Mouse (Mus musculus) heart, embryonic 13.5 days (tissue): ENCODE results near the gene Erbin. TPM values are rescaled to one million over a fixed set of nuclear protein-coding genes. Genes with fewer than 3 reads are reported as not detected.

ENCODE experiments used
- ATAC-seq: fragments of 200-750 bp; cut with Nextera tagmentation; 2 replicates; pipeline ENCODE4 v1.8.0; 2017; ENCODE audit warnings: moderate TSS enrichment; ENCODE audit not compliant: insufficient number of reproducible peaks, low FRiP score, low TSS enrichment; ENCODE audit errors: extremely low read depth
- H3K27ac ChIP-seq: fragments of 300-500 bp; sonication (generic); replicated peaks from 2 replicates; pipeline ENCODE4 v1.5.1; 2015; ENCODE audit warnings: moderate library complexity, mild to moderate bottlenecking, inconsistent platforms
- H3K27me3 ChIP-seq: fragments of 300-500 bp; sonication (generic); replicated peaks from 2 replicates; pipeline ENCODE4 v1.6.1; 2015; ENCODE audit warnings: mild to moderate bottlenecking, inconsistent platforms
- H3K36me3 ChIP-seq: fragments of 300-500 bp; sonication (generic); 2 replicates; pipeline ENCODE4 v1.6.1; 2015; ENCODE audit warnings: mild to moderate bottlenecking, inconsistent platforms
- H3K4me1 ChIP-seq: fragments of 300-500 bp; sonication (generic); 2 replicates; pipeline ENCODE4 v1.6.1; 2015; ENCODE audit warnings: inconsistent platforms
- H3K4me2 ChIP-seq: fragments of 300-500 bp; sonication (generic); 2 replicates; pipeline ENCODE4 v1.6.1; 2015; ENCODE audit warnings: inconsistent platforms, mild to moderate bottlenecking, moderate library complexity
- H3K4me3 ChIP-seq: fragments of 300-500 bp; sonication (generic); 2 replicates; pipeline ENCODE4 v1.5.1; 2015; ENCODE audit warnings: moderate library complexity, mild to moderate bottlenecking, inconsistent platforms
- H3K9ac ChIP-seq: fragments of 300-500 bp; sonication (generic); 2 replicates; pipeline ENCODE4 v1.6.1; 2015; ENCODE audit warnings: inconsistent platforms, mild to moderate bottlenecking, moderate library complexity
- H3K9me3 ChIP-seq: fragments of 300-500 bp; sonication (generic); 2 replicates; pipeline ENCODE4 v1.6.1; 2016; ENCODE audit warnings: inconsistent platforms
- WGBS: fragments of 180-500 bp; shearing (Covaris S2); methylation state at CpG from one replicate; pipeline ENCODE4 v1.1.7; 2015; ENCODE audit warnings: mixed read lengths; 5-methylcytosine and 5-hydroxymethylcytosine counted together
- polyA plus RNA-seq: library from polyadenylated mRNA; unstranded; fragments of >200 nt; fragmentation: Nextera tagmentation; extraction: Ambion mirVana; gene quantifications from 2 replicates; pipeline ENCODE4 v1.2.1, GENCODE M21; 2015

Erbin gene
- polyA plus RNA-seq, 1 experiment from 2014 or later, result 10.0 TPM

DNA sequence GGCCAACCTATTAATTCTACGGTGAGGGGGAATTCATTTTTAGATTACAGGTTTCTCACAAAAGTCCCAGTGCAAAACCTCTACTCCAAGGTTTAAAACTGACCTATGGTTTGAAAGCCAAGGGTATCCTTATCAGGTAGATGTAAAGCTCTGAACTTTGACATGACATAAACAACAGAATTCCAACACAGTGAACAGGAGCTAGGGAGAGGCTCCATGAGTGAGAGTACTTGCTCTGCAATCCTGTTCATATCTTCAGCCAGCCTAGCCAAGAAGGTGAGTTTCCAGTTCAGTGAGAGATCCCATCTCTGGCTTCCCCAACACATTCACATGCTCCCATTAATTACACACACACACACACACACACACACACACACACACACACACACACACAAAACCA is 9.7 kb downstream of the Erbin start:
- H3K9me3 ChIP-seq, result no peaks in the 10 kb centered on the region
- no peak for ATAC-seq
- no peaks in the 10 kb centered on the region for H3K27me3 ChIP-seq
- no peaks in the 10 kb centered on the region for H3K36me3 ChIP-seq
- WGBS, result 84% methylated on average over 1 of the region's 1 CpGs
- no peak overlapping the region for H3K9ac ChIP-seq
- H3K4me1 ChIP-seq, result peaks cover 32% of the 10 kb centered on the region
- H3K27ac ChIP-seq, result no peak overlapping the region
- H3K4me3 ChIP-seq, result no peak overlapping the region
- no peak overlapping the region for H3K4me2 ChIP-seq

DNA sequence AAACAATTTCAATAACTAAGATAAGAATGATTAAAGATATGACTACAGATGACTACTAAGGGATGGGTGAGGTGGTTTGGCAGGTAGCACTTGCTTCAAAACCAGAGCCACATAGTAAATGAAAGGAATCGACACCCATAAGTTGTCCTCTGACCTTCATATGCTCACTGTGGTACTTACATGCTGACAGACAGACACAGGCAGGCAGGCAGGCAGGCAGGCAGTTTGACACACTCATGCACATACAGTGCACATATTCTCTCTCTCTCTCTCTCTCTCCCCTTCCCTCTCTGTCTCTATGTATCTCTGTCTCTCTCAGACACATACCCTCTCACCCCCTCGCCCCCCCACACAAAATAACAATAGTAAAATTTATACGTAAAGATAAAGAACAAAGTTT is 10.4 kb downstream of the Erbin start:
- Histone ChIP-seq H3K27me3 (no peaks in the 10 kb centered on the region), H3K27ac (no peak overlapping the region), H3K9me3 (no peaks in the 10 kb centered on the region), H3K4me2 (no peak overlapping the region), H3K36me3 (no peaks in the 10 kb centered on the region), H3K9ac (0 out of 2 replicates have a peak overlapping the region, but pooled peaks have one; percentile 10), H3K4me3 (no peak overlapping the region), H3K4me1 (peaks cover 30% of the 10 kb centered on the region)
- WGBS, result 60% methylated on average over 3 of the region's 3 CpGs
- no peak for ATAC-seq

DNA sequence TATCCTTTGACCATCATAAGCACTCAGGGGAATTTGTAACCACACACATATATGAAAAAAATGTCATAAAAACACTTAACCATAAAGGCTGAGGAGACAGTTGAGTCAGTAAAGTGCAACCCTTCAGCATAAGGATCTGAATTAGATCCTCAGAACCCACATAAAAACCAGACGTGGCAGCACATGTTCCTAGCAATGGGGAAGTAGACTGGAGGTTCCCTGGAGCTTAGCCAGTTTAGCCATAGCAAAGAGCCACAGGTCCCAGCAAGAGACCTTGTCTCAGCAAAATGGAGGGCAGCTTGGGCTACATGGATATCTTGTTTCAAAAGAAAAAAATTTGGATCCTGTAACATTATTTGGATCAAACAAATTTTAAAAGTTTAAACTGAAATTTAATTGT is 20.3 kb downstream of the Erbin start:
- 83% methylated on average over 1 of the region's 1 CpGs for WGBS
- H3K27me3 ChIP-seq, result no peaks in the 10 kb centered on the region
- no peak overlapping the region for H3K4me2 ChIP-seq
- H3K27ac ChIP-seq, result no peak overlapping the region
- H3K36me3 ChIP-seq, result peaks cover 15% of the 10 kb centered on the region
- no peak overlapping the region for H3K9ac ChIP-seq
- H3K4me1 ChIP-seq, result no peaks in the 10 kb centered on the region
- no peak overlapping the region for H3K4me3 ChIP-seq
- H3K9me3 ChIP-seq, result 0 out of 2 replicates have a peak, but pooled peaks cover 4% of the 10 kb centered on the region
- ATAC-seq, result no peak

DNA sequence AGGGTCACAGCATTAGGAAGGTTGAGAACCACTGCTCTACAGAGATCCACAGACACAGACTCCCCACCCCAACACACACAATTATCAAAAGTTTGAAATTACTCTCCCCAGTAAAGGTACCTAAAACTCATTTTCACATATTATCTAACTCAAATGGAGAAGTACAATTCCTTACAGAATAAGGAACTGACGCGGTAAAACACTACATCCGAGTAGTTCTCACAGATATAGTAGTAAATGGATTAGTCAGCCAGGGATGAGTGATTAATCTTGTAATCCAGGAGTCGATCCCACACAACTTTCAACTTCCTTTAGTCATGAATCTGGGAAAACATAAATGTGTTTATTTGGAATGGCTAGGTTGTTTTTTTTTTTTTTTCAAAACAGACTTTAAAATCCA is 22.7 kb downstream of the Erbin start:
- Histone ChIP-seq H3K9me3 (0 out of 2 replicates have a peak, but pooled peaks cover 4% of the 10 kb centered on the region), H3K4me1 (peaks cover 4% of the 10 kb centered on the region; the same call in 1 of the 2 replicates), H3K9ac (no peak overlapping the region), H3K27ac (no peak overlapping the region), H3K27me3 (no peaks in the 10 kb centered on the region), H3K36me3 (peaks cover 15% of the 10 kb centered on the region), H3K4me2 (no peak overlapping the region), H3K4me3 (no peak overlapping the region)
- ATAC-seq, result no peak
- WGBS, result 88% methylated on average over 4 of the region's 4 CpGs

DNA sequence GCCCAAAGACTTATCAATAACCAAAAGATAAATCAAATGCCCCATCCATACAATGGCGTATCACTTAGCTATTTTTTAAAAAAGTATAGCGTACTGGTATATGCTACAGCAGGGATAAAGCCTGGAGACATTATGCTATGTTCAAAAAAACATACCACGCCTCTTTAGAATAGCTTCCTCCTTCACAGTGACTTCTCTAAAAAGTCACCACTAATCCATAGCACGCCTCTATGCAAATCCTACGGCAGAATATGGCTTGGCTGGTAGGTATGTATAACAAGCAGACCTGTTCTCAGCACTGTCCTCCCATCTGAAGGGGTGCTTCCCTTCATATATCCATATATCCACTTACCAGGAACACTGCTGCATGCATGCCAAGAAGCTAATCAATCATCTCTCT is 27.2 kb downstream of the Erbin start:
- WGBS, result 91% methylated on average over 5 of the region's 5 CpGs
- H3K27me3 ChIP-seq, result no peaks in the 10 kb centered on the region
- peaks cover 13% of the 10 kb centered on the region for H3K36me3 ChIP-seq
- H3K4me1 ChIP-seq, result peaks cover 26% of the 10 kb centered on the region
- H3K4me3 ChIP-seq, result no peak overlapping the region
- H3K9me3 ChIP-seq, result 0 out of 2 replicates have a peak, but pooled peaks cover 4% of the 10 kb centered on the region
- no peak overlapping the region for H3K9ac ChIP-seq
- ATAC-seq, result no peak
- no peak overlapping the region for H3K4me2 ChIP-seq
- H3K27ac ChIP-seq, result no peak overlapping the region

DNA sequence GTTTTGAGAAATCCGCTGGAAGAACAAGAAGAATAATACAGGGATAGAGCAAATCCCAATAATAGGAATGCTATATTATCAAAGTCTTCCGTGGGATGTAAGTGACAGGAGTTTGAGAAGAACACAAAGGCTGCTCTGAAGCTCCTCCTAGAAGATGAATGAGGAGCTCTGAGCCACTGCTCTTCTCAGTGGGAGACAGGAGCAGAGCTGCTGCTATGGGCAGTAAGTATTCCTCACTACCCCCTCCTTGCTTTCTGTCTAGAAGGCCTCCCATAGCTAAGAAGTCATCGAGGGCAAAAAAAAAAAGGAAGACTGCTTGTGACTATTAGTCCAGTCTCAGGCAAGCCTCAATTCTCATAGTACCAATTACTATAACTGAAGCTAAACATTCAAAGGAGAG is 30.3 kb downstream of the Erbin start:
- H3K36me3 ChIP-seq, result peaks cover 10% of the 10 kb centered on the region
- H3K4me2 ChIP-seq, result no peak overlapping the region
- no peak overlapping the region for H3K9ac ChIP-seq
- no peaks in the 10 kb centered on the region for H3K27me3 ChIP-seq
- peaks cover 26% of the 10 kb centered on the region for H3K4me1 ChIP-seq
- no peak for ATAC-seq
- no peaks in the 10 kb centered on the region for H3K9me3 ChIP-seq
- no peak overlapping the region for H3K27ac ChIP-seq
- WGBS, result 52% methylated on average over 3 of the region's 3 CpGs
- no peak overlapping the region for H3K4me3 ChIP-seq

DNA sequence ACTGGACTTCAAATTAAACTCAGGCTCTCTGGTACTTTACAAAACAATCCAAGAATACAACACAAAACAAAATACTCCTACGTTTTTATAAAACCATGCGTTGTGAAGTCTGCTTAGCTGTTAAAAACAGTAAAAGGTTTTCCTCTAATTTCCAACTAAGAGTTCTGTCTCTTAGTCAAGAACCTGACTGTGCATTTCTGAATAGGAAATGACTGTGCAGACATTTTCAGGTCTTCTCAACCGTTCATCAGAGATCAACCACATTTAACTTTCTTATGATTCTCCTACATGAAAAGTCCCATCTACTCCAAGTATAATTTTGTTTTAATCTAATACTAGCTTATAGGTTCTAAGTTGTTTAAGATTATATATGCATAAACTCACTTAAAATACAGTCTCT is 33.8 kb downstream of the Erbin start:
- H3K27ac ChIP-seq, result no peak overlapping the region
- 85% methylated on average over 3 of the region's 3 CpGs for WGBS

DNA sequence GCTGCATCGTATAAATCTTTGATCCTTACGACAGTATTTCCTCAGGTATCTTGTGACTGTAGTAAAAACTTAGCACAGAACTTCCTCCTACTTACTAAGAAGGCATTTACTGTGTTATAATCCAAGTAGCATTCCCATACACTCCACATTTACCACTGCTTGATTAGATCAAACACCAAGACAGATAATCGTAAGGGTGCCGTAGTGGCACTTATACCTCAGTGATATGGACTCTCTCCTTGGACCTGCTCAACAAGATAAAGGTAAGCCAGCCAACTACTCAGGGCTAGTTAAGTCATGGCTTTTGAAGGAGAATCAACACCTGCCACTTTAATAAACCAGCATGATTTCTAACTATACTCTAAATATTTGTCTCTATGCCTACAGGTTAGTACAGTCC is 39.1 kb downstream of the Erbin start:
- ATAC-seq, result no peak
- Histone ChIP-seq H3K27ac (no peak overlapping the region), H3K4me2 (no peak overlapping the region), H3K4me3 (no peak overlapping the region), H3K36me3 (peaks cover 33% of the 10 kb centered on the region), H3K27me3 (no peaks in the 10 kb centered on the region), H3K4me1 (no peaks in the 10 kb centered on the region), H3K9me3 (no peaks in the 10 kb centered on the region), H3K9ac (no peak overlapping the region)
- WGBS, result 78% methylated on average over 4 of the region's 4 CpGs

More for the DNA sequence above, 33.8 kb downstream of the Erbin start:
- Histone ChIP-seq H3K27me3 (no peaks in the 10 kb centered on the region), H3K36me3 (peaks cover 26% of the 10 kb centered on the region), H3K9me3 (no peaks in the 10 kb centered on the region), H3K4me1 (peaks cover 23% of the 10 kb centered on the region), H3K4me2 (no peak overlapping the region), H3K9ac (no peak overlapping the region), H3K4me3 (no peak overlapping the region)
- no peak for ATAC-seq

DNA sequence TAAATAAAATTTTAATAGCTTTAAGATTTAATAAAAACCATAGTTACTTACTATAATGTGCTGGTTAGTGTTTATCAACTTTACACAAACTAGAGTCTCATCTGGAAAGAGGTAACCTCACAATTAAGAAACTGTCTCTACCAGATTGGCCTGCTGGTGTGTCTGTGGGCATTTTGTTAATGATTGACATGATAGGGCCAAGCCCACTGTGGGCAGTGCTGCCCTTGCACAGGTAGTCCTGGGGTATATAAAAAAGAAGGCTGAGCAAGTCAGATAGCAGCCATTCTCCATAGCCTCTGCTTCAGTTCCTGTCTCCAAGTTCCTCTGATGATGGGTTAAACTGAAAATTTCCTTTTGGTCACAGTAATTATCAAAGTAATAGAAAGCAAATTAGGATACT is 43.6 kb downstream of the Erbin start:
- no peak overlapping the region for H3K27ac ChIP-seq
- H3K27me3 ChIP-seq, result no peaks in the 10 kb centered on the region
- no peaks in the 10 kb centered on the region for H3K9me3 ChIP-seq
- ATAC-seq, result no peak
- H3K9ac ChIP-seq, result no peak overlapping the region
- peaks cover 21% of the 10 kb centered on the region for H3K36me3 ChIP-seq
- no peak overlapping the region for H3K4me3 ChIP-seq
- H3K4me2 ChIP-seq, result no peak overlapping the region
- peaks cover 1% of the 10 kb centered on the region; the same call in 1 of the 2 replicates for H3K4me1 ChIP-seq

DNA sequence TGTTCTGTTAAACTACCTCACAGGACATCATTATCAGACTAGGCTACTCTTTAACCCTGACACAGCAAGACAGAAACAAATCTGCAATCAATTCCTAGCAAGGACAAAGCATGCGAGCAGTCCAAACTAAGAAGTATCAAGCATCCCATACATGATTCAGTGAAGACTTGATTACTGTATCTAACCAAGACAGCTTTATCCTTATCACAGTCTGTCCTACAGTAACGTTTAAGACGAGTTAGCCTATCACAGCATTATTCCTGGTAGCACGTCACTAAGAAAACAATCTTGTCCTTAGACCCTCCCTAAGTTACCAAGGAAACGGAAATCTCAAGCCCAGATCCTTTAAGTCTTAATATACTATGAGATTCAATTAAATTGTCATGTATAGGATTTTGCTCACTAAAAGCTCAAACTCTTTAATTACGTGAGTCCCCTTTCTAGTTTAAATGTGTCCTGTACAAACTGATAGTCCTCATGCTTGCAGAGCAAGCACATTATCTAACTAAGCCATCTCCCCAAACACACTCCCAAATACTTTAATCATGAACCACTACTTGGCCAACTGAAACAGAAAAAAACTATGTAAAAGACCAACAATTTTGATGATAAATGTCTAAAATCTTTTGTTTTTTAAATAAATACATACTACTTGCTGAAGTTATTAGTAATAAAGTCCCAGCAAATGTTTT is 44.3 kb downstream of the Erbin start:
- ATAC-seq, result no peak
- Histone ChIP-seq H3K9me3 (no peaks in the 10 kb centered on the region), H3K36me3 (peaks cover 19% of the 10 kb centered on the region), H3K27ac (no peak overlapping the region), H3K4me1 (peaks cover 6% of the 10 kb centered on the region), H3K4me2 (no peak overlapping the region), H3K9ac (no peak overlapping the region), H3K27me3 (no peaks in the 10 kb centered on the region), H3K4me3 (no peak overlapping the region)
- WGBS, result 61% methylated on average over 6 of the region's 6 CpGs

DNA sequence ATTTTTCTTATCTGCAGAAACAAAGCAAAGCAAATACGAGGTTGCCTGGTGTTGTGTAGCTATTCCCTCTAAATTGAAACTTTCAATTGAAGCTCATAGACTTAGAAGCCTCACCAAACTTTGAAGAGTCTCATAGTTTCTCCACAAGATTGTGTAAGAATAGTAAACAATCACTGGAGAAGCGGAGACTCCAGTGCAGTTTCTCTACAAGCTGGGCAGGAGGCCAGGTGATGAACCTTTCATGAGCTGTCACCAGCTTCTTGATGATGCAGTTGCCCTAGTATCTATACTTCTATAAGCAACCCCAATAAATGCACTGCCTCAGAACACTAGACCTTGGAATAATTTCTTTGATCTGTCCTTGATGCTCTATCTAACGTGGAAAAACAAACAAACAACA is 49.5 kb downstream of the Erbin start:
- Histone ChIP-seq H3K27me3 (no peaks in the 10 kb centered on the region), H3K9ac (no peak overlapping the region), H3K4me1 (peaks cover 15% of the 10 kb centered on the region), H3K36me3 (peaks cover 21% of the 10 kb centered on the region), H3K27ac (no peak overlapping the region), H3K9me3 (no peaks in the 10 kb centered on the region), H3K4me3 (no peak overlapping the region), H3K4me2 (no peak overlapping the region)
- 61% methylated on average over 3 of the region's 3 CpGs for WGBS
- no peak for ATAC-seq

DNA sequence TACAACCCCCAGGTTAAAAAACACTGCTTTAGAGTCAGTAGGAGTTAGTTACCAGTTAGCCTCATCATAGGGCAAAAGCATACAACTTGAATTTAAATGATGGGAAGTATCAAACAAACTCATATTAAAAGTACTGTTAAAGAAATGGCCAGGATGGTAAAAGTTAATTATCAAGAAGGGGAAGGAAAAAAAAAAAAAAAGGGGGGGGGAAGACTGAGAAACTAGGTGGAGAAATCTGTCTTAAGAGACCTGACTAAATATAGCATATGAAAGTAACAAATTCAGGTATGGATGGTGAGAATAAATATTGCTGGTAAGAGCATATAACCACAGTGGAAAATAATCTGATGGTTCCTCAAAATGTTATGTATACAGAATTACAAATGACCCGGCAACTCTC is 50.2 kb downstream of the Erbin start:
- Histone ChIP-seq H3K27ac (no peak overlapping the region), H3K4me2 (no peak overlapping the region), H3K4me1 (peaks cover 15% of the 10 kb centered on the region), H3K4me3 (no peak overlapping the region), H3K27me3 (no peaks in the 10 kb centered on the region), H3K9me3 (no peaks in the 10 kb centered on the region), H3K36me3 (peaks cover 17% of the 10 kb centered on the region), H3K9ac (no peak overlapping the region)
- 89% methylated on average over 1 of the region's 1 CpGs for WGBS
- no peak for ATAC-seq
